Mouse (Mus musculus): Measurements from ENCODE around the gene Mturn. TPM values are rescaled to one million over a fixed set of nuclear protein-coding genes. Genes with fewer than 3 reads are reported as not detected.

The Mturn gene
- polyA plus RNA-seq (2014; fragmentation: Nextera tagmentation; extraction: Ambion mirVana): 6.5 and 8.6 TPM in 2 replicates

GRCm38 (mm10) chr6:54680891-54681745 lies at the start of gene Mturn:
Mturn (plus strand) TSS chr6:54681624.
- ATAC-seq (ENCODE audit: insufficient number of reproducible peaks, insufficient read depth, low FRiP score, low read depth): peak; percentile 95
- H3K9me3 ChIP-seq (ENCODE audit: control insufficient read depth, low read length): no peaks in the 10 kb centered on the region
- H3K27me3 ChIP-seq (ENCODE audit: control insufficient read depth, insufficient read depth, low read length): peaks cover 20% of the 10 kb centered on the region
- H3K4me3 ChIP-seq (ENCODE audit: control insufficient read depth in 1 of 2, insufficient read depth in 1 of 2, low read depth in 1 of 2, low read length in 2 of 2): peak within 1 kb of the TSS; percentile 79 to 86
- peaks cover 11 to 17% of the 10 kb centered on the region in 2 experiments for H3K4me1 ChIP-seq (ENCODE audit: control insufficient read depth in 2 of 2, insufficient read depth in 2 of 2, low read length in 2 of 2)
- WGBS: 3% methylated on average over 47 of the region's 48 CpGs
- no peaks in the 10 kb centered on the region for H3K36me3 ChIP-seq (ENCODE audit: control insufficient read depth, insufficient read depth, low read length)
- peak within 1 kb of the TSS; percentile 74 for H3K9ac ChIP-seq (ENCODE audit: low read length)
- H3K27ac ChIP-seq (replicated peaks in 1 of 2; ENCODE audit: control insufficient read depth in 1 of 2, insufficient read depth in 1 of 2, low read depth in 2 of 2, low read length in 2 of 2): peak within 1 kb of the TSS in 1 of 2 experiments; percentile 47; a peak in 1 of 4 replicates
- peak within 1 kb of the TSS; percentile 98 for H3K4me2 ChIP-seq (ENCODE audit: low read length)

- H3K9me3 ChIP-seq (ENCODE audit: control insufficient read depth, low read length): no peaks in the 10 kb centered on the region
- ATAC-seq (ENCODE audit: insufficient number of reproducible peaks, insufficient read depth, low FRiP score, low read depth): no peak
- H3K4me1 ChIP-seq (ENCODE audit: control insufficient read depth in 2 of 2, insufficient read depth in 2 of 2, low read length in 2 of 2): peaks cover 0 to 4% of the 10 kb centered on the region in 2 experiments; a peak in 1 of 4 replicates
- H3K9ac ChIP-seq (ENCODE audit: low read length): no peak overlapping the region
- WGBS: 86% methylated on average over 3 of the region's 3 CpGs
- peaks cover 23% of the 10 kb centered on the region for H3K36me3 ChIP-seq (ENCODE audit: control insufficient read depth, insufficient read depth, low read length)
- H3K27ac ChIP-seq (replicated peaks in 1 of 2; ENCODE audit: control insufficient read depth in 1 of 2, insufficient read depth in 1 of 2, low read depth in 2 of 2, low read length in 2 of 2): no peak overlapping the region
- H3K4me3 ChIP-seq (ENCODE audit: control insufficient read depth in 1 of 2, insufficient read depth in 1 of 2, low read depth in 1 of 2, low read length in 2 of 2): no peak overlapping the region
- H3K4me2 ChIP-seq (ENCODE audit: low read length): no peak overlapping the region
- H3K27me3 ChIP-seq (ENCODE audit: control insufficient read depth, insufficient read depth, low read length): no peaks in the 10 kb centered on the region
Observed at GRCm38 (mm10) chr6:54639877-54640276, 41.5 kb upstream of the Mturn start.

GRCm38 (mm10) chr6:54641953-54642352 lies 39.5 kb upstream of the Mturn start:
- H3K27me3 ChIP-seq (ENCODE audit: control insufficient read depth, insufficient read depth, low read length): no peaks in the 10 kb centered on the region
- H3K9ac ChIP-seq (ENCODE audit: low read length): no peak overlapping the region
- peaks cover 23% of the 10 kb centered on the region for H3K36me3 ChIP-seq (ENCODE audit: control insufficient read depth, insufficient read depth, low read length)
- WGBS: 85% methylated on average over 2 of the region's 2 CpGs
- no peaks in the 10 kb centered on the region for H3K9me3 ChIP-seq (ENCODE audit: control insufficient read depth, low read length)
- peaks cover 0 to 4% of the 10 kb centered on the region in 2 experiments; a peak in 1 of 4 replicates for H3K4me1 ChIP-seq (ENCODE audit: control insufficient read depth in 2 of 2, insufficient read depth in 2 of 2, low read length in 2 of 2)
- no peak overlapping the region for H3K4me2 ChIP-seq (ENCODE audit: low read length)
- no peak overlapping the region for H3K4me3 ChIP-seq (ENCODE audit: control insufficient read depth in 1 of 2, insufficient read depth in 1 of 2, low read depth in 1 of 2, low read length in 2 of 2)
- ATAC-seq (ENCODE audit: insufficient number of reproducible peaks, insufficient read depth, low FRiP score, low read depth): no peak
- no peak overlapping the region for H3K27ac ChIP-seq (replicated peaks in 1 of 2; ENCODE audit: control insufficient read depth in 1 of 2, insufficient read depth in 1 of 2, low read depth in 2 of 2, low read length in 2 of 2)

GRCm38 (mm10) chr6:54643181-54643580 lies 38.2 kb upstream of the Mturn start:
- Histone ChIP-seq H3K27ac (replicated peaks in 1 of 2; ENCODE audit: control insufficient read depth in 1 of 2, insufficient read depth in 1 of 2, low read depth in 2 of 2, low read length in 2 of 2) (no peak overlapping the region), H3K4me2 (ENCODE audit: low read length) (no peak overlapping the region), H3K36me3 (ENCODE audit: control insufficient read depth, insufficient read depth, low read length) (peaks cover 20% of the 10 kb centered on the region), H3K27me3 (ENCODE audit: control insufficient read depth, insufficient read depth, low read length) (no peaks in the 10 kb centered on the region), H3K4me1 (ENCODE audit: control insufficient read depth in 2 of 2, insufficient read depth in 2 of 2, low read length in 2 of 2) (peaks cover 0 to 4% of the 10 kb centered on the region in 2 experiments; a peak in 1 of 4 replicates), H3K9me3 (ENCODE audit: control insufficient read depth, low read length) (no peaks in the 10 kb centered on the region), H3K9ac (ENCODE audit: low read length) (no peak overlapping the region), H3K4me3 (ENCODE audit: control insufficient read depth in 1 of 2, insufficient read depth in 1 of 2, low read depth in 1 of 2, low read length in 2 of 2) (no peak overlapping the region)
- ATAC-seq (ENCODE audit: insufficient number of reproducible peaks, insufficient read depth, low FRiP score, low read depth): no peak
- WGBS: 38% methylated on average over 4 of the region's 4 CpGs

- no peaks in the 10 kb centered on the region for H3K9me3 ChIP-seq (ENCODE audit: control insufficient read depth, low read length)
- H3K4me1 ChIP-seq (ENCODE audit: control insufficient read depth in 2 of 2, insufficient read depth in 2 of 2, low read length in 2 of 2): no peaks in the 10 kb centered on the region
- H3K27ac ChIP-seq (replicated peaks in 1 of 2; ENCODE audit: control insufficient read depth in 1 of 2, insufficient read depth in 1 of 2, low read depth in 2 of 2, low read length in 2 of 2): no peak overlapping the region
- no peak overlapping the region for H3K4me3 ChIP-seq (ENCODE audit: control insufficient read depth in 1 of 2, insufficient read depth in 1 of 2, low read depth in 1 of 2, low read length in 2 of 2)
- WGBS: 68% methylated on average over 11 of the region's 11 CpGs
- no peaks in the 10 kb centered on the region for H3K27me3 ChIP-seq (ENCODE audit: control insufficient read depth, insufficient read depth, low read length)
- no peak overlapping the region for H3K9ac ChIP-seq (ENCODE audit: low read length)
- no peaks in the 10 kb centered on the region for H3K36me3 ChIP-seq (ENCODE audit: control insufficient read depth, insufficient read depth, low read length)
- no peak for ATAC-seq (ENCODE audit: insufficient number of reproducible peaks, insufficient read depth, low FRiP score, low read depth)
- no peak overlapping the region for H3K4me2 ChIP-seq (ENCODE audit: low read length)
Observed at GRCm38 (mm10) chr6:54655471-54656095, 25.8 kb upstream of the Mturn start.

GRCm38 (mm10) chr6:54657861-54658260 lies 23.6 kb upstream of the Mturn start:
- H3K27ac ChIP-seq (replicated peaks in 1 of 2; ENCODE audit: control insufficient read depth in 1 of 2, insufficient read depth in 1 of 2, low read depth in 2 of 2, low read length in 2 of 2): no peak overlapping the region
- 87% methylated on average over 6 of the region's 6 CpGs for WGBS
- H3K4me2 ChIP-seq (ENCODE audit: low read length): no peak overlapping the region

GRCm38 (mm10) chr6:54669868-54670267 lies 11.6 kb upstream of the Mturn start:
- no peaks in the 10 kb centered on the region for H3K9me3 ChIP-seq (ENCODE audit: control insufficient read depth, low read length)
- no peak for ATAC-seq (ENCODE audit: insufficient number of reproducible peaks, insufficient read depth, low FRiP score, low read depth)
- H3K4me3 ChIP-seq (ENCODE audit: control insufficient read depth in 1 of 2, insufficient read depth in 1 of 2, low read depth in 1 of 2, low read length in 2 of 2): no peak overlapping the region
- no peak overlapping the region for H3K4me2 ChIP-seq (ENCODE audit: low read length)
- no peak overlapping the region for H3K27ac ChIP-seq (replicated peaks in 1 of 2; ENCODE audit: control insufficient read depth in 1 of 2, insufficient read depth in 1 of 2, low read depth in 2 of 2, low read length in 2 of 2)
- no peak overlapping the region for H3K9ac ChIP-seq (ENCODE audit: low read length)
- H3K4me1 ChIP-seq (ENCODE audit: control insufficient read depth in 2 of 2, insufficient read depth in 2 of 2, low read length in 2 of 2): no peaks in the 10 kb centered on the region
- H3K27me3 ChIP-seq (ENCODE audit: control insufficient read depth, insufficient read depth, low read length): no peaks in the 10 kb centered on the region
- no peaks in the 10 kb centered on the region for H3K36me3 ChIP-seq (ENCODE audit: control insufficient read depth, insufficient read depth, low read length)
- WGBS: 78% methylated on average over 6 of the region's 6 CpGs

More at GRCm38 (mm10) chr6:54657861-54658260, 23.6 kb upstream of the Mturn start:
- ATAC-seq (ENCODE audit: insufficient number of reproducible peaks, insufficient read depth, low FRiP score, low read depth): no peak
- H3K9me3 ChIP-seq (ENCODE audit: control insufficient read depth, low read length): no peaks in the 10 kb centered on the region
- H3K9ac ChIP-seq (ENCODE audit: low read length): no peak overlapping the region
- no peaks in the 10 kb centered on the region for H3K4me1 ChIP-seq (ENCODE audit: control insufficient read depth in 2 of 2, insufficient read depth in 2 of 2, low read length in 2 of 2)
- no peak overlapping the region for H3K4me3 ChIP-seq (ENCODE audit: control insufficient read depth in 1 of 2, insufficient read depth in 1 of 2, low read depth in 1 of 2, low read length in 2 of 2)
- H3K27me3 ChIP-seq (ENCODE audit: control insufficient read depth, insufficient read depth, low read length): no peaks in the 10 kb centered on the region
- H3K36me3 ChIP-seq (ENCODE audit: control insufficient read depth, insufficient read depth, low read length): no peaks in the 10 kb centered on the region
